Mouse (Mus musculus) macrophage (primary cell): ENCODE measurements around the gene Clic6. TPM values are rescaled to one million over a fixed set of nuclear protein-coding genes. Genes with fewer than 3 reads are reported as not detected.
"Not testable (repeated sequence)": the region's sequence is repeated elsewhere in the genome, so short reads cannot be mapped to it uniquely, and the experiment has no call there.

ENCODE experiments used
- H3K27ac ChIP-seq: fragments of 350-480 bp; formaldehyde crosslinking; 2 replicates; pipeline ENCODE4 v1.9.0; 2021
- H3K36me3 ChIP-seq: fragments of 350-480 bp; formaldehyde crosslinking; 2 replicates; pipeline ENCODE4 v1.9.0; 2021; ENCODE audit errors: inconsistent target
- H3K4me3 ChIP-seq: fragments of 350-480 bp; formaldehyde crosslinking; 2 replicates; pipeline ENCODE4 v1.9.0; 2021; ENCODE audit errors: inconsistent target
- H3K79me2 ChIP-seq: fragments of 350-480 bp; formaldehyde crosslinking; 2 replicates; pipeline ENCODE4 v1.9.0; 2021; ENCODE audit errors: inconsistent target
- WGBS: methylation state at CpG from one replicate; pipeline ENCODE4 v1.1.7; 2026; ENCODE audit warnings: inconsistent platforms; ENCODE audit not compliant: missing documents; 5-methylcytosine and 5-hydroxymethylcytosine counted together
- polyA plus RNA-seq: library from polyadenylated mRNA; stranded (reverse); fragments of 250-400 nt; gene quantifications from 3 replicates; pipeline ENCODE4 v1.2.4, GENCODE M21; 2018; ENCODE audit warnings: inconsistent platforms

The Clic6 gene
- polyA plus RNA-seq, 1 experiment from 2014 or later = not detected

DNA sequence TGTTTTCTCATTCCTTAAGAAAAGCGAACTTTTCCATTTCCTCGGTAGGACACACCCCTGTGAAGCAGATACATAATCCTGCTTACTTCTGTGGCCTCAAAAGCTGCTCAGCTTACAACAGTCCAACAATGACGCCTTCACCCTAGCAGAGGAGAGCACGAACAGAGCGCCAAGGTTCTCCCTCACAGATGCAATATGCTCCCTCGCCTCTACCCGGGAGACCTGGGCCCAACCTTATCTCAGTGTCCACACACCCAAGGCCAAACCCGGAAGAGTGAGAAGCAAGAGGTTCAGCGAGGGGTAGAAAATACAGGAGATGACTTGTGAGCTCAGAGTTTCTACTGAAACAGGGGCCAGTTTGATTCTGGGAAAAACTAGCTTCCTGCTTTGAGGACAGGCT, 3.8 kb downstream of the Clic6 start:
- H3K27ac ChIP-seq = no peak overlapping the region
- no peak overlapping the region for H3K4me3 ChIP-seq
- WGBS = 80% methylated on average over 9 of the region's 9 CpGs
- no peaks in the 10 kb centered on the region for H3K79me2 ChIP-seq
- no peaks in the 10 kb centered on the region for H3K36me3 ChIP-seq

DNA sequence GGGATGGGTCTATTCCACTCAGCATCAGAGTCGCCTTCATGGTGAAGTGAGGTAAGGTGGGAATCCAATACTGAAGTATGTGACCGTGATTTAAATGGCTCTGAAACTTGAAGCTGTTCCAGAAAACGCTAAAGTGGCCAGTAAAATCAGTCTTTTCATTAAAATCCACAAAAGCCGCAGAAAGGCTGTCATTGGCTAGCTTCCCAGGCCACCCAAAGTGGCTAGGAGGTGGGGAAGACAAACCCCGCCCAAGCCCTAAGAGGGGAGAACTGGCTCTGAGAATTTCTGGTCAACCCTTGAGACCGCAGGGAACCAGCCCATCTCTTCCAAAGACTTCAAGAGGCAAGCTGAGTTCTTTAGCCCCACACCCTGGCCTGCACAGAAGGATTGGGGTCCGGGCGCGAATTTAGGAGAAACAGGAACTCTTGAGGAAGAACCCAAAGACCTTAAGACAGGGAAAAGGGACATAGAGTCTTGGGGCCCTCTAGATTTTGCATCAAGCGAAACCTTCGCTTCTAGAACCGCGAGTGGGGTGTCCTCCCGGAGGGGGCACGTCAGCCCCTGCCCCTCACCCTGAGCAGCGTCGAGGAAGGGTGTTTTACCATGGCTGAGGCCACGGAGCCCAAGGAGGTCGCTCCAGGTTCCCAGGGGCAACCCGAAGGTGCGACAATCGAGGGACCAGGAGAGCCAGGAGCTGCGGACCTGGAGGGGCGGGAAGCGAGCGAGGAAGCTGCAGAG, 12.5 kb downstream of the Clic6 start:
- H3K79me2 ChIP-seq = no peaks in the 10 kb centered on the region
- 13% methylated on average over 25 of the region's 26 CpGs for WGBS
- H3K4me3 ChIP-seq = no peak overlapping the region
- no peaks in the 10 kb centered on the region for H3K36me3 ChIP-seq
- H3K27ac ChIP-seq = no peak overlapping the region

GRCm38 (mm10) chr16:92498589-92498981, 13.0 kb downstream of the Clic6 start:
- H3K79me2 ChIP-seq = no peaks in the 10 kb centered on the region
- no peaks in the 10 kb centered on the region for H3K36me3 ChIP-seq
- H3K4me3 ChIP-seq = no peak overlapping the region
- under 1% methylated on average over 34 of the region's 34 CpGs for WGBS
- H3K27ac ChIP-seq = no peak overlapping the region

DNA sequence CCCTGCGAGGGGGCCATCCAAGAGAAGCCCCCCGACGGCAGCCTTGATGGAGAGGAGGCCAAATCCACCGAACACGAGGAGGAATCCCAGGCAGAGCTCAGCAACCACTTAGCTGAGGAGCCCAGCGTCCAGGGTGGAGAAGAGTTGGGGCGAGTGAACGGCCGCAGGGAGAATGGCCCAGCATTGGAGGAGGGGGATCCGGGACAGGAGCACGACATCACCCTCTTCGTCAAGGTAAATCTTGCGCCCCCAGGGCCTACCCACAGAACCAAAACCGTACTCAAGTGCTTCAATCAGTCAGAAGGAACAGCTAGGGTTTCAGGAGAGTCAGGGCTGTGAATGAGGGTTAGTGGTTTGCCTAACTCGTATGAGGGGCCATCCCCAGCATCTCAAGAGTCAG, 13.8 kb downstream of the Clic6 start:
- no peak overlapping the region for H3K27ac ChIP-seq
- WGBS = 32% methylated on average over 15 of the region's 15 CpGs
- H3K4me3 ChIP-seq = no peak overlapping the region
- no peaks in the 10 kb centered on the region for H3K79me2 ChIP-seq
- no peaks in the 10 kb centered on the region for H3K36me3 ChIP-seq

- Histone ChIP-seq H3K79me2 (no peaks in the 10 kb centered on the region), H3K27ac (no peak overlapping the region), H3K36me3 (no peaks in the 10 kb centered on the region), H3K4me3 (no peak overlapping the region)
- 96% methylated on average over 8 of the region's 8 CpGs for WGBS
Observed at GRCm38 (mm10) chr16:92500534-92500933, 15.0 kb downstream of the Clic6 start.

DNA sequence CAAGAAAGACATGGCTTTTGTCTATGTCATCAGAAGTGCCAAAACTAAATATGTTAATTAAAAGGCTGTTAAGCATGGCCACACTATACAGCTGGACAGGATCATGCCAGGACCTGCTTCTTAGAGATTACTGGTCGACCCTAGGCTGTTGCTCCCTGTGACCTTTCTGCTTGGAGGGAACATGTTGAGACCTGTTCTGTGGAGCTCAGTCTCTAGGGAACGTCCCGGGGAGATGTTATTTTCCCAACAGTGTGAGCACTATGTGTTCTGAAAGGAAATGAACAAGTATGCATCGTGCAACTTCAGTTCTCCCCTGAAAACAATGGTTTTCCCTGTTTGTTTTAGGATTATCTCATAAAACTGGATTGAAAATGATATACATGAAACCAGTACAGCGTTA, 17.6 kb downstream of the Clic6 start:
- H3K79me2 ChIP-seq = no peaks in the 10 kb centered on the region
- H3K4me3 ChIP-seq = no peak overlapping the region
- no peak overlapping the region for H3K27ac ChIP-seq
- H3K36me3 ChIP-seq = no peaks in the 10 kb centered on the region
- WGBS = 94% methylated on average over 5 of the region's 5 CpGs

GRCm38 (mm10) chr16:92507573-92507972, 22.0 kb downstream of the Clic6 start:
- 96% methylated on average over 4 of the region's 4 CpGs for WGBS
- no peak overlapping the region for H3K4me3 ChIP-seq
- no peak overlapping the region for H3K27ac ChIP-seq
- H3K36me3 ChIP-seq = no peaks in the 10 kb centered on the region
- H3K79me2 ChIP-seq = no peaks in the 10 kb centered on the region

GRCm38 (mm10) chr16:92510835-92511772, 25.6 kb downstream of the Clic6 start:
- Histone ChIP-seq H3K27ac (no peak overlapping the region), H3K4me3 (no peak overlapping the region), H3K79me2 (no peaks in the 10 kb centered on the region), H3K36me3 (no peaks in the 10 kb centered on the region)
- WGBS = 73% methylated on average over 13 of the region's 13 CpGs

- no peak overlapping the region for H3K27ac ChIP-seq
- 59% methylated on average over 5 of the region's 5 CpGs for WGBS
- H3K79me2 ChIP-seq = no peaks in the 10 kb centered on the region
- no peaks in the 10 kb centered on the region for H3K36me3 ChIP-seq
- H3K4me3 ChIP-seq = no peak overlapping the region
Observed at GRCm38 (mm10) chr16:92511773-92512391, 26.3 kb downstream of the Clic6 start.

GRCm38 (mm10) chr16:92514896-92515295, 29.4 kb downstream of the Clic6 start:
- H3K79me2 ChIP-seq, H3K36me3 ChIP-seq, H3K27ac ChIP-seq, H3K4me3 ChIP-seq: not testable (repeated sequence)
- 80% methylated on average over 8 of the region's 9 CpGs for WGBS

DNA sequence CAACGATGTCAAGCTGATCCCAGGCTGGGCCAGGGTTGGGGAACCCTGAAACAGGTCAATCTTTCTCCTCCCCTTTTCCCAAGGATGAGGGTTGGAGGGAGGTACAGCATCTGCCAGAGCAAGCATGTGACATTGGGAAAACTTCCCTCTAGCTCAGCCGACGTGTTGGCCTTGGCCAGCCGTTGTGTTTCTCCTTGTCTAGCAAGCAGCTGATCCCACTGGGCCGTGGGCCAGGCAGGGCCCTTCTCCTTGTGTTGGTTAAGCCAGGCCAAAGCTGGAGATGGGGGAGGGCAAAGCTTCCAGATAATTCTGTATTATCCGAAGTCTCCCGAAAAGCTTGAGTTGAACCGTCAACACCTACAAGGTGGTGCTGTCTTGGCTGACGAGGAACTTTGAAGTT, 30.6 kb downstream of the Clic6 start:
- Histone ChIP-seq H3K36me3 (no peaks in the 10 kb centered on the region), H3K4me3 (no peak overlapping the region), H3K79me2 (no peaks in the 10 kb centered on the region), H3K27ac (no peak overlapping the region)
- WGBS = 95% methylated on average over 9 of the region's 9 CpGs

DNA sequence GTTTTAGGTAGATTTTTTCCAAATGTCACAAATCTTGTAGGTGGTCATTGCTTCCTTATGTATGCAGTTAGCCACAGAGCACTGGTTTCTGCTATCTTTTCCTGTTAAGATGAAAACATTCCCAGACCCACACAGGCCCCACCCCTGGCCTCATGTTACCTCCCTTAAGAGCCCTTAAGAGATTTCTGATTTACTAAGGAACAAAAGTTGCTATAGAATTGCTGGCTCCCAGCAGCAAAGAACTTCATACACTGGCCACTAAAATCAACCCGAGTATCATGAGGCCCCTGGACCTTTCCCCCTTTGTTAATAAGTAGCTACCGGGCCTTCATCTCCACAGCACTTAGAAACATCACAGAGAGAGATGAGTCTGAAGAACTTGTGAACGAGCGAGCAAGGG, 33.2 kb downstream of the Clic6 start:
- H3K79me2 ChIP-seq = no peaks in the 10 kb centered on the region
- H3K27ac ChIP-seq = no peak overlapping the region
- WGBS = 92% methylated on average over 4 of the region's 4 CpGs
- no peak overlapping the region for H3K4me3 ChIP-seq
- H3K36me3 ChIP-seq = no peaks in the 10 kb centered on the region

DNA sequence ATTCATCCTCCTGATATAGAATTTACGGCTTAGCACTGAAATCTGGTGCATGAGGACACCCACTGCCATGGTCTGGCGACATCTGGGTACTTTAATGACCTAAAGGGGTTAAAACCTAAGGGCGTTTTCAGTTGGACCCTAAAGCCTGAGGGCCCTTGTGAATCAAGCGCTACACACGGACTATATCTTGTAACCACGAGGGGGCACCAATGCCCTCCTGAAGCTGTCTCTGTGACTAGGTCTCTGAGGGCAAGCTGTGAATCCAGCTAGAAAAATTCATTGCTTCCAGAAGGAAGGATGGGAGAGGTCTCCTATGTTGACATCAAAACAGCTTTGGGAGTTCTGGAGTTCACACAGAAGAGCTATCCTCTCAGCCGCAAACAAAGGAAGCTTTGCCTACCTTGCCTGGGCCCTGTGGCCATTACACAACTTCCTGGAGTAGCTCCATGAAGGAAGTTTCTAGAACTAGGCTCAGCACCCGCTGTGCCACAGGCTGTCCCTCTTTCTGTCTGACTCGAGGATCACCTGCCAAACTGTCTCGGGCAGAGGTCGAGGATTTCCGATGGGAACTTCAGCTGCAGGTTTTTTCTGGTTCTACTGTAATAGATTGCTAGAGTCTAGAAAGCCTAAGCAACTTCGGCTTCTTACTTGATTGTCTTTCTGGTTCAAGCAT, 34.4 kb downstream of the Clic6 start:
- WGBS = 27% methylated on average over 13 of the region's 13 CpGs
- Histone ChIP-seq H3K79me2 (no peaks in the 10 kb centered on the region), H3K27ac (no peak overlapping the region), H3K4me3 (no peak overlapping the region), H3K36me3 (no peaks in the 10 kb centered on the region)

DNA sequence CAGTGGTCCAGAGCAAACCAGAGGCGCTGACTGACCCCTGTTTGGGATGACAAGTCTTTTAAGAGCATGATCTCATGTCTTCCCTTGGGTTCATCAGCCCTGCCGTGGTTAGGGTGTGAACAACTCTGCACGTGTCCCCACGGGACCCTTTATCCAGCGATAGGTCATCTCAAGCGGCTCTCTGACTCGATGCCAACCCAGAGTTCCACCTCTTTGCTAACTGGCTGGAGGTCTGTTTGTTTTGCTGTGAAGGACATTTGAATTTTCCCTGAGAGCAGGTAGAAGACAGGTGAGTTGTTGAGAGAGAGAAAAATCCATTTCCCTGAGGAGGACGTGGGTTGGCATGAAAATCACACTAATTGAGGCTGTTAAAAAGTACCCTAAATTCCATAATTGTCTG, 37.8 kb downstream of the Clic6 start:
- Histone ChIP-seq H3K27ac (no peak overlapping the region), H3K79me2 (no peaks in the 10 kb centered on the region), H3K4me3 (no peak overlapping the region), H3K36me3 (no peaks in the 10 kb centered on the region)
- WGBS = 82% methylated on average over 8 of the region's 8 CpGs
